Mouse (Mus musculus) left cerebral cortex, postnatal 36 days (tissue): ENCODE results near the gene Ksr2. TPM values are rescaled to one million over a fixed set of nuclear protein-coding genes. Genes with fewer than 3 reads are reported as not detected.
A peak's percentile ranks its signal among the peaks of the same experiment; 100 is the strongest.

Source experiments
- DNase-seq, 2 experiments: peaks; one replicate each; pipeline ENCODE4 v3.0.0; 2021 to 2022; ENCODE audit warnings: low spot score in 2 of 2, mixed read lengths in 1 of 2
- intact Hi-C: fragments of 180-260 bp; cut with DNase I; formaldehyde crosslinking; loops from one replicate; pipeline ENCODE4 v1.15.1; 2025
- total RNA-seq, 2 experiments: library from RNA; stranded (reverse); gene quantifications; 2 replicates each; pipeline ENCODE4 v1.2.3; 2021

Gene Ksr2
- total RNA-seq, 2 experiments from 2014 or later, result 35.0 to 44.3 TPM

DNA sequence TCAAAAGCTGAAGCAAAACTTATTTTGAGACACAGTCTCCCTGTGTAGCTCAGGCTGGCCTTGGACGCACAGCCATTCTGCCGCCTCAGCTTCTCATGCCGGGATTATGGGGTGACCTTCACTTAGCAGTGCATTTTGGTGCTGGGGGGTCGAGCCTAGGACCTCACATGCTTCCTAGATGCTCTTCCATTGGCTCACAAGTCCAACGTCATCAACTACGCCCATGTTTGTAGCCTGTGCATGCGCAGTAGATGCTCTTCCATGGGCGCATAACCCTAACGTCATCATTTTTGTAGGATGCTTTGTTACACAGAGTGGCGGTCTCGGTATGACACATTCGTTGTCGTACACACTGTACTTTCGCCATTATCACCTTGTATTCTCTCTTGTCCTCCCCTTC lies 46.5 kb downstream of the Ksr2 start:
- intact Hi-C loops, result no loop called here
- no peak for DNase-seq

DNA sequence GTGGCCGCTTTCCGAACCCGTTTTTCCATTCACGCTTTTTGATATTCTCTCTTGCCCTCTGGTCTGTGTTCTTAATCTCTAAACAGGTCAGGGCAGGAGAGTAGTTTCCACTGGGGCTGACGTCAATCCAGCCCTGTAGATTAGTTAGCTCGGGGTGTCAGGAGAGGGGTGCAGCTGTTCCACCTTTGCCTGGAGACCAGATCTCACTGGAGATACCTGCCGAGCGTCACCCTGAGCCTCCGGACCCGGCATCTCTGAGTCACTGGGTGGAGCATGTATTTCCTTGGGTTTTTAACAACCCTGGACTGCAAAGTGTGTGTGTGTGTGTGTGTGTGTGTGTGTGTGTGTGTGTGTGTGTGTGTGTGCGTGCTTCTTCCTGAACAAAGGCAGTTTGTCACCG lies 53.3 kb downstream of the Ksr2 start:
- DNase-seq, result no peak
- intact Hi-C loops, result no loop called here

DNA sequence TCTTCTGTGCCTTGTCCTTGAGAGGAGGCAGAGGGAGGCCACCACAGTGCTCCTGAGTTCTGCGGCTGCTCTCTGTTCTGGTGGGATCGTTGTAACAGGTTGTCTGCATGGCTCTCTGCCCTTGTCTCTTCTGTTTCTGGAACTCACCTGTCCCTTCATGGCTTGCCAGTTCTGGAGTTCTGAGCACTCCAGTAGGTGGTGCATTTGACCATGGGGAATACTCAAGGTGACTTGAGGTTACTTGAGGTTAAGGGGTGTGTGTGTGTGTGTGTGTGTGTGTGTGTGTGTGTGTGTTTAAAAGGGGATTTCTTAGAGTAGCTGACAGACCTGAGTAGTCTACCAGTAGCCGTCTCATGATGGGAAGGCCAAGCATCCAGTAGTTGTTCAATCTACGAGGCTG lies 55.2 kb downstream of the Ksr2 start:
- intact Hi-C loops, result no loop called here
- DNase-seq, result no peak

DNA sequence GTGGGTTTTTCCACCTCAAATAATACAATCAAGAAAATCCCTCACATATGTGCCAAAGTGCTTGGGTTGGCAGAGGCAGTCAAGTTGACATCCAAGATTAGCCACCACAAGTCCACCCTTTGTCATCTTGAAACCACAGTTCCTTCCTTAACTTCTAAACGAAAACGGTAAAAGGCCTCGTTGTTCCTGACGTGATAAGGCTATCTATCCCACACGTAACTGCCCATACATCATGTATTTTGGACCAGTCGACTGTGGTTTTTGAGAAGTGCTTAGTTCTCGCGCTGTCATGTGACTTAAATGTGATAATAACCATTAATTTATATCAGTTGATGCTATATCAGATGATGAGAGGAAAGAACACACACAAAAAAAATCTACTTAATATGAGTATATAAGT lies 55.8 kb downstream of the Ksr2 start:
- intact Hi-C loops, result no loop called here

DNA sequence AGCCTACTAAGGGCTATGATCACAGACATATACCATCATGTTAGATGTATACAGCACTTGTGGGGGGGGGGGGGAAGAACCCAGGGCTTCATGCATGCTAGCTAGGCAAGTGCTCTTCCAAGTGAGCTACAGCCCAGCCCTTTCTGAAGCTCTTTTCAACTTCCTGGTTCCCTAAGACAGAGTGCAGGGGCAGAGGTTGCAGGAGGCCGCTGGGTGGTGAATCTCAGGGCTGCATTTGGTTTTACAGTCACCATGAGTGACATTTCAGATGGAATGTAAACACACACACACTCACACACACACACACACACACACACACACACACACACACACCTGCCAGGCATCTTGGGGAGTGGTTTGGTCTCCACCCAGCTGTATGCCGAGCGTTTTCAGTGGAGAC lies 67.4 kb downstream of the Ksr2 start:
- DNase-seq, result no peak
- intact Hi-C loops, result no loop called here

More for the DNA sequence above, 55.8 kb downstream of the Ksr2 start:
- no peak for DNase-seq

DNA sequence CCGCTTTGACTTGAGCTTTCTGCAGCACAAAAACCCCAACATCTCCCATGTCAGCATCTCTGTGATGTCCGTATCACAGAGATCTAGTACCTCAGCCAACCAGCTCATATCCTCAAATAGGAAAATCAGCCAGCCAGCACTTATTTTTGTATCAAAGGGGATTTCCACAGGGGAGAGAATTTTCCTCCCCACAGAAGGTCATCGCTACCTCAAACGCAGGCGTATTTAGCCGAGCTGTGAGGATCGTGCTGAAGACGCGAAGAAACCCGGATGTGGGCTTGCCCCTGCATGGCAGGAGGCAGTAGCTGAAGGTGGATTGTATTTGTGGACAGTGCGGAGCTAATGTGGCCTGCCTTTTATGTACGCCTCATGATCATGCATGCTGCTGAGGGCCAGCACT lies 67.8 kb downstream of the Ksr2 start:
- intact Hi-C loops, result no loop called here
- DNase-seq, result no peak

DNA sequence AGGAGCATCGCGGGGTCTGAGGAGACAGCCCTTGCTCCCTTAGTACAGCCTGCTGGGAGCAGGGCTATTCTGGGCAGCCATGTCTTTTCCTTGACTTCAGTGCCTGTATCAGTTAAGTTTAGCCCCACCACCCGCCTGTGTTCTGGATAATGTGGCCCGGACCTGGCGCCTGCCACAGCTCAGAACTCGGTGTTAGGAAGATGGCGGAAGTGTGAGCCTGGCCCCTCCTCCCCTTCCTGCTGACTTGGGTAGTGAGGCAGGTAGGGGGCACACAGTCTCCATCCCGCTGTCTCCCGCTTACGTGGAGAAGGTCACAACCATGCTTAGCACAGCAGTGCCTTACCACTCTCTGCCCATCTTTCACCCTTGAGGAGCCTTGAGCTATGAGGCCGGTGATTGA lies 68.2 kb downstream of the Ksr2 start:
- intact Hi-C loops, result no loop called here
- DNase-seq, result no peak

DNA sequence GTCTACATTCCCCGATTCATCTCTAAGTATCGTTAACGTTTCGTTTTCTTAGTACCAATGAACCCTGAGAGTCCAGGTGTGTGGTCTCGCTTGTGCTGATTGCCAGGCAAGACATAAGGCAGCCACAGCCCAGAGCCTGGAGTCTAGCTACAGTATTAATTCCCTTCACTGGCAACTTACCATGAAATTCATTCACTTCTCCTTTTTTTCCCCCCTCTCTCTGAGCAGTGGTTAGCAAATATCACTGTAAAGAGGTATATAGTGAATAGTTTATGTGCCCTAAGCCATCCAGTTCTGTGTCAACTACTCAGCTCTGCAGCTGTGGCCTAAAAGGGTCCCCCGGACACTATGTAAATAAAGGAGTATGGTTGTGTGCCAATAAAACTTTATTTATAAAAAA lies 71.6 kb downstream of the Ksr2 start:
- no peak for DNase-seq
- intact Hi-C loops, result no loop called here

DNA sequence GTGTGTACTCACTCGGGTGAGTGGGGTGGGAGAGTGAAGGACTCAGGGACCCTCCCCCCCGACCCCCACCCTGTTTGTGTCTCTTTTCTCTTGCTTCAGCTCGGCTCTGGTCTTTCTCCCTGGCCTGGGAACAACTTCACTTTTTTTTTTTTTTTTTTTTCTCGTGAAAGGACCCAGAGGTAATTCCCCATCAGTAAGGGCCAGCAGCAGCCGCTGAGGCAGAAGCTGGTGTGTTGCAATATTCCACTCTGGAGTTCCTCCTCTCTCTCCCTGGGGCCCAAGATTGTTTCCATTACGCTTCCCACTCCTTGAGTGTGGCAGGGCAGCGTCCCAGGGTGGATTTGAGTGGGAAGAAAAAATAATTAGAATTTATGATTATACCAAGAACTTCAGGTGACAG lies 72.3 kb downstream of the Ksr2 start:
- DNase-seq, result no peak
- intact Hi-C loops, result no loop called here

DNA sequence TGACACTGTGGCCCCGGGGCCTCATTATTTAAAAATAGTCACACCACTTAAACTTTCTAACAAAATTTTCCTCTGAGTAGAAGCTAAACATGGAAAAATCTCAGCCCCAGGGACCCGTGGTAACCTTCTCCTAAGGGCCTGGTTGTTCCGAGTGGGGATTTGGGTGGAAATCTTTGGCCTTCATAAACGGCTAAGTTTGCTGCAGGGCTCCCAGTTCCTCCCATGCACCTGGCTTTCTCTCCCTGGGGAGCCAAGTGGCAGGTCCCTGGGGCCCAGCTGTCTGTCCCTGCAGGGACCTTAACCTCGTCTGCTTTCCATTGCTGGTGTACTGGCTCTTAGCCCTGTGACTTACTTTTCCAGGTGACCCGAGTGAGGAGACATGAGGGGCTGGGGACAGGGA lies 74.4 kb downstream of the Ksr2 start:
- DNase-seq, result no peak
- intact Hi-C loops, result no loop called here

DNA sequence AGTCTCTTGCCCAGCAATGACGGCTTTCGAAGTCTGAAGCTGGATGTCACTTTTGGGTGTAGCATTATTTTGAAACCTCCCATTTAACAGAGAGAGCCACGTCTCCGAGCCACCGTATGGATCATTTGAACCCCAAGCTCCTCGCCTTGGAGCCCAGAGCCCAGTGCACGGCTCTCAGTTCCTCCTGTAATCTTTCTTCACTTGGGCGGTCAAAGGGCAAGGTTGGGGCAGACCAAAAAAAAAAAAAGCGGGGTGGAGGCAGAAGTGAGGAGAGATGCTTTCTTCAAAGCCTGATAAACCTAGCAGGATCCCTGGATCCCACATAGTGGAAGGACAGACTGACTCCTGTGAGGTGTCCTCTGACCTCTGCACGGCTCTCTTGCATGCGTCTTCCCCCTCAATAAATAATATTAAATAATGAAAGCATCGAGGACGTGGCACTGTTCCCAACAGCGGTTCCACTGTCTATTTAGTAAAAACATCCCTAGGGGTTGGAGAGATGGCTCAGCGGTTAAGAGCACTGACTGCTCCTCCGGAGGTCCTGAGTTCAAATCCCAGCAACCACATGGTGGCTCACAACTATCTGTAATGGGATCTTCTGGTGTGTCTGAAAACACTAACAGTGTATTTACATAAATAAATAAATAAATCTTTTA lies 75.0 kb downstream of the Ksr2 start:
- no peak for DNase-seq
- intact Hi-C loops, result no loop called here

DNA sequence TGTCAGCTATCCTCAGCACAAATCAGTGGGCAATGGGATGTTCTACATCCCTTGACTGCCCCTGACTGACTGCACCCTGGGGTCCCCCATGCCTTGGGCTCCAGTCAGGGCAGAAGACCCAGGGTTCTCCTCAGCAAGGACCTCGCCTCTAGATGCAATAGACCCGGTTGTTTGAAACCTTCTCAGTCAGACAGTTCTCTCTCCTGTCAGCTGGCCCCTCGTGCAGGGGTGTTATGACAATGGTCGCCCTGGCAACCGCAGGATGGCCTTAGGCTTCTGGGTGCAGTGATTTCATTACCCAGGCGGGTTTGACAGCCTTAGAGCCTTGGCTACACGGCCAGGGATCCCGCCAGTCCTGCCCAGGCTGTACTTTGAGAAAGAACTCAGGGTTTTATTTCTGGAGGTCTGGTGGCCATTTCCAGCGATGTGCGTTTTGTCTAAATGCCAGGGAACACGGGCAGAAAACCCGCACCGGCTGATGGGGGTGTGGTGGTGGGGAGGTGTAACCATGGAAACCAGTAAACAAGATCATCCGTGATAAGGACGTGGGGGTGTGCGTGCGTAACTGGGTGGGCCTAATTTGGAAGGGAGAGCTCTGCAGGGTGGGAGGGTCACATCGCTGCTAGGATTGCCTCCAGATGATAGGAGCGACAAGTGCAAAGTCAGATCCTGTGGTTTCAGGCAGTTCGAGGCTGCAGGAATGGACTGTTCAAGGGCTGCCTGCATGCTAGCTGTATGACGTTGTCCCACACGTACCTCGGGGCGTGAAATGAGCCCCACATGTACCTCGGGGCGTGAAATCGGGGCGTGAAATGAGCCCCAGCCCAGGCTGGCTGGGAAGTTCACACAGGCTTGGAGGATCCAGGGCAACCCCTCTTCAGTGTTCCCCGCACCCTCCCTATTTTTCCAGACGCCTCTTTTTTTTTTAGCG lies 79.4 kb downstream of the Ksr2 start:
- peak; percentile 56 to 65 for DNase-seq

DNA sequence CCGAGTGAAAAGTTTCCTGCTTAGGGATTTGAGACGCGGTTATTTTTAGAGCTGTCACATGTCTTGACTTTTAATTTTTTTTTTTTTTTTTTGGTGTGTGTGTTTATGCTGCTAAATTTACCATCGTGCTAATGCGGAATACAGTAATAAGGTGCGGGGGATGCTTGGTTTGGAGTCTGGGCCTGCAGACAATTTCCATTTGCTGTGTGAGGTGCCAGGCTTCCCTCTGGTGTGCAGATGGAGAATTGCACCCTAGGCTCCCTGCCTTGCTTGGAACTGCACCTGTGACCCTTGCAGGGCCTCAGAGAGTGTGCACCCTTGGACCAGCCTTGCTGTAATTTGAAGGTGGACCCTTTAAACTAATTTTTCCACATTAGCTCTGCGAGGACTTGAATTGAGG lies 80.1 kb downstream of the Ksr2 start:
- intact Hi-C loops, result loop anchor here (1.0 to 10.0 kb wide), 4 partner anchors 80 to 379 kb away; partner anchors contain the start of genes Rfc5 and Suds3
- DNase-seq, result peak; percentile 65

More for the DNA sequence above, 79.4 kb downstream of the Ksr2 start:
- intact Hi-C loops, result loop anchor here (5.0 to 10.0 kb wide), 3 partner anchors 108 to 378 kb away; partner anchors contain the start of genes Rfc5 and Suds3

DNA sequence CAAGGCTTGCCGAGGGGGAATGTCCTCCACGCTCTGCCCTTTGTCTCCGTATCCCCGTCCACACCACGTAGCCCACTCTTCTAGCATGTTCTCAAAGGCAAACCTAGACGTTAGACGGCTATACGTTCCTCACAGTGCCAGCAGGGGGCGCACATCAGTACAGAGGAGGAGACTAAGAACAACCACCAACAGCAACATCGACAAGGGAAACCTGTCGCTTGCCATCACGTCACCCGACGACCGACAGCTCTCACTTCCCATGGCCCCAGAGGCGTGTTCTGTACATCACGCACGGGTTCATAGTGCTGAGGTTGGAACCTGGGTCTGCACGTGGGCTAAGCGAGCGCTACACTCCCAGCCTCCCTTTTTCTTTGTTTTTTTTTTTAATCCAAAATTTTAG lies 83.3 kb downstream of the Ksr2 start:
- no peak for DNase-seq
- intact Hi-C loops, result loop anchor here (10.0 kb wide), 2 partner anchors 112 to 382 kb away; partner anchors contain the start of genes Rfc5 and Suds3

DNA sequence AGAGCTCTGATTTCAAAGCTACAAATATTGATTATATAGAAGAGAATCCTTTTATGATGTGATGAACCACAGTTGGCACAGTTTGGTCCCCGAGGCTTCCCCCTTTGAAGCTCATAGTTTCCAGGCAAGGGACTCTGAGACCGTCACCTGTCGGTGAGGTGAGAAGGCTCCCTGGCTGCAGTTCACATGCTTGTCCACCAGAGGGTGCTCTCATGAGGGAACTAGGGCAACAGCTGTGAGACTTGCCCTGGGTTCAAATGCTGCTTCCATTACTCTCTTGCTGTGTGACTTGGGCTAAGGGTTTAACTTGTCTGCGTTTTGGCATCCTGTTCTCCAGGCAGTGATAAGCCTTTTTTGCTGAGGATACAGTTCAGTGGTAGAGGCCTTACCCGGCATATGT lies 88.8 kb downstream of the Ksr2 start:
- intact Hi-C loops, result no loop called here

DNA sequence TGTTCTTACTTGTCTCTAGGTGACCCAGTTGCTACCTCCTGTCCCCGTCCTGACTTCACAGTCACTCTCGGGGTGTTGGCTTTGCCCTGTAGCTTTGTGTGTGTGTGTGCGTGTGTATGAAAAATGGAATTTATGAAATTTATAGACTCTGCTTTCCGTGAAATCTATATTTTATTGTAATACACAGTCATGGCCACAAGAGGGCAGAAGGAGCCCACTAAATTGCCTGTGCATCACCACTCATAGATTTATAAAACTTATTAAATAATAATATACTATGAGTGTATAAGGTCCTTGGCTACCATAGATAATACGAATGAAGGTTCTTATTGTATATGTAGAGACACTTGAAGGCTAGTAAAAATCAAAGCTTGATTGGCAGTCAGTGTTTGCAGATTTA lies 90.6 kb downstream of the Ksr2 start:
- no peak for DNase-seq
- intact Hi-C loops, result no loop called here

More for the DNA sequence above, 88.8 kb downstream of the Ksr2 start:
- no peak for DNase-seq

DNA sequence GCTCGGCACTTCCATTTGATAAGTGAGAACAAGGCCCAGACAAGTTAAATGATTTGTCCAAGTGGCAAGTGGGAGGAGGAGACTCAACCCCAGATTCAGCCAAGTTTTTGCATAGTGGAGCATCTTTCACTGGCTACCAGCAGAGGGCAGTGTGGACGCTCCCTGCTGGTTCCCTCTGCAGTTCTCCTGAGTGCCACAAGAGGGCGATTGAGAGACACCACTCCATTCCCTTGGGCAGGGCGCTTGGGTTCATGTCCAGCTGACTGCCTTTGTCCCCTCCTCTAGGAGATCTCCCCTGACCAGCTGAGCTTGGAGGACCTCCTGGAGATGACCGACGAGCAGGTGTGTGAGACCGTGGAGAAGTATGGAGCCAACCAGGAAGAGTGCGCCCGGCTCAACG lies 91.4 kb downstream of the Ksr2 start:
- DNase-seq, result peak; percentile 62 to 72
- intact Hi-C loops, result loop anchor here (5.0 kb wide), 1 partner anchor 427 kb away; no protein-coding TSS in a partner anchor

DNA sequence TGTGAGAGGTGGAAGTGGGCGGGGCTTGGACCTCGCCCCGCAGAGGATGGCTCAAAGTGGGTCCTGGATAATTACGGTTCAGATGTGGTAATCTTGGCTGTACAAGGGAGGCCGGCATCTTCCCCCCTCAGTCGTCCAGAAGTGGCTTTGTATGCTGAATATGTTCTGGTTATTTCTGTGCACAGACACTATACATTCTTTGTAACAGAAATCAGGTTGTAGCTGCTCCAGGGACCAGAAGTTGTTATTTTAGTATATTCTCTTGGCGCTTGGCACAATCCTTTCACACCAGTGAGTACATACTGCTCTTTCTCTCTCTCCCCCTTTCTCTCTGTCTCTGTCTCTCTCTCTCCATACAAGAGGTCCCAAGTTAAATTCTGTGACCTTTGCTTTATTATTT lies 92.0 kb downstream of the Ksr2 start:
- intact Hi-C loops, result loop anchor here (5.0 kb wide), 1 partner anchor 427 kb away; no protein-coding TSS in a partner anchor
- DNase-seq, result peak in 1 of 2 experiments; percentile 15

DNA sequence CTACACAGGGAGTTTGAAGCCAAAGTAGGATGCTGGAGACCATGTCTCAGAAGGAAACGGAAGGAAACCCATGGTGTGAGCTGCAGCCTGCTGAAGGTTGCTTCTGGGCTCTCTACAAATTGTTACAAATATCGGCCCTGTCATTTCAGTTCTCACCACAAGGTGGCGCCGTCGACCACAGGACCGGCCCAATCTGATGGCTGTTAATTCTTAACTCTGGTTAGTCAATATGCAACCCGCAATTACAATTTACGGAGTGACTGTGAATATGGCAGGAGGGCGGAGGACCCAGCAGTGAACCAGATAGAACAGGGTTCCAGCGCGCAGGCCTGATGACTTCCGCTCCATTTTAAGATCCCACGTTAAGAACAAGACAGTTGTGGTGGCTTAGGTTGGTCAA lies 92.6 kb downstream of the Ksr2 start:
- intact Hi-C loops, result loop anchor here (5.0 kb wide), 1 partner anchor 426 kb away; no protein-coding TSS in a partner anchor
- peak in 1 of 2 experiments; percentile 46 for DNase-seq
